Mouse (Mus musculus): ENCODE results near the gene Zfp62. TPM values are rescaled to one million over a fixed set of nuclear protein-coding genes. Genes with fewer than 3 reads are reported as not detected.

Zfp62 gene
- total RNA-seq, 2 experiments from 2014 or later, result 56.5 to 102 TPM

DNA sequence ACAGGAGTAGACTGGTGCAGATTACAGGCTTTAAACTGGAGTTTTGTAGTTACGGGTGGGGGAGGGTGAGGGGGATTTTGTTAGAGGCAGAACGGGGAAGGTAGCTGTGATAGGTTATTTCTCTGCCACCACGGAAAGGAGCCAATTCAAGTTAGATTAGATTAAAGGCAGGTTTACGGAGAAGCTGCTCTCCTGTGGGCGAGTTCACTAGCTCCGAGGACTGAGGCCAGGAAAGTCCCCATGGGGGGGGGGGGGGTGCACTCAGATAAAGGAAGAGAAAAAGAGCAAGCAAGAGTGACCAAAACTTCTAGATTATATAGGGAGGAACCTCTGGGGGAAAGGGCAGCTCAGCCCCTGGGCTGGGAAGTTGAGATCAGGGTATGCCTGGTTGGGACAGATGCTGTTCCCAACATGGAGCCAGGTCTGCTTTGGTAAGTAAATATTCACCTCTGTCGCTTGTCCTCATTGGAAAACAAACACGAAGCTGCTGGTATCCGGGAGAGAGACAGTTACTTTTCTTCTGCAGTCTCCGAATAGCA lies 500 bp upstream of the Zfp62 start:
- peak; percentile 65 for ATAC-seq (replicated peaks; ENCODE audit: low FRiP score, low TSS enrichment, poor library complexity, severe bottlenecking)

DNA sequence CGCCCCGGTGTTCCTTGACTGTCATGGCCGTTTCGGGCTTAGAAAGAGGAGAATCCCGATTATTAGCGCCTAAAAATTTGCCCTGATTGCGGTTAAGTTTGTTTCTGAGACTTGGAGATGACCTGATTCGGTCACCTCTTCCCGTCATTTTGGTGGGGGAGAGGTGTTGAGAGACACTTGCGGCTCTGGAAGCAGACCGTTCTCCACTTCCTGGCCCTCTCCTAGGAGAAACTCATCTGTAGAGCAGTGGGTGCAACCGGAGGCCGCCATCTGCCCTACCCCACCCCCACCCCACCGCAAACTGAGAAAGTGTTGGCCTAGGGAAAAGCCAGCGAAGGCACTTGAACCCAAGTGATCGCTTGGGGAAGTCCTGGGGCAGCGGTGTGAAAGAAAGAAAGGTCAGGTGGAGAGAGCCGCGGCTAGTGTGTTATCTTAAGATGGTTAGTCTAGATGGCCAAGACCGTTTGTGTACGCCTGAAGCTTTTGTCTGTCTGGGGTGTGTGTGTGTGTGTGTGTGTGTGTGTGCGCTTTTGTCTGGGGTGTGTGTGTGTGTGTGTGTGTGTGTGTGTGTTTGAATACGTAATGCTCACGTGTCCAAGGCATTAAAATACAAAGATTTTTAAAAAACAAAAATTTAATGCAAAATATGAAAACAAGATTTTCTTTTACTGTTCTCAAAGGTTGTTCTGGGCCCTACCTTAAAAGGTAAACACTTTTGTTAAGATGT lies 842 bp downstream of the Zfp62 start:
- ATAC-seq (replicated peaks; ENCODE audit: low FRiP score, low TSS enrichment, poor library complexity, severe bottlenecking), result peak; percentile 43

DNA sequence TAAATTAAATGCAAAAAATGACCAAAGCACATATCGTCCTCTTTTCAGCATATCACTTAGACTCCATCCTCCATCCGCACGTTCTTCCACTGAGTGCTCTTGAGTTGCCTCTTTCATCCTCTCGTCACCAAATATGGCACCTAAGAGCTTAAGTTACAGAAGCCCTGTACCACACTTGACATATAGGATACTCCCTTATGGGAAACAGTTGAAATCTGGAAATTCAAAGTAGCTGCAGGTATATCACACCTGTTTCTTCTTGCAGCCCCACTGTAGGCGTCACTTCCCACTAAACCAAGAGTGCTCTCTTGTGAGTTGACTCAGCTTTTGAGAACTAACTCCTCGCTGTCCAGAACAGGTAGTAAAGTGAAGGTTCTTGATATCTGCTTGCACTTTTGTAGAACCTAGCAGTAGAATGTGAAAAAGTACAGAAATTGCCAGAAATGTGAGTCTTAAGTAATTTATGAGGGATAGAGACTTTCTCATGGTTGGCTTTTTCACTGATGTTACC lies 2.0 kb downstream of the Zfp62 start:
- no peak for ATAC-seq (replicated peaks; ENCODE audit: low FRiP score, low TSS enrichment, poor library complexity, severe bottlenecking)

DNA sequence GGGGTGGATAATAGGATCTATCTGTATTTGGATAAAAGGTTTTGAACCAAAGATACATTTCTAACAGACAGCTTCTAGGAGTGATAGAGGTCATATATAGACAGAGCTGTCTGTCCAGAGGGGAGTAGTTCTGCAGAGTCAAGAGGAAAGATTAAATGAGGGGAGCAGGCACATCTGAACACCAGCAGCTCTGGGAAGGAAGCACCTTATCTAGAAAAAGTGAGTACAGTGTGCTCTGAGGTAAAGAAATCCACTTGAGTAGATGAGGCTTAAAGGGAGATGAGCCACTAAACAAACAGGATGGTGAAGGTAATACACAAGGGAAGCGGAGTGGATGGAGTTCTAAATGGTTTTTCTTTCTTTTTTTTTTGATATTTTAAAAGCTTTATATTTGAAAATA lies 4.4 kb downstream of the Zfp62 start:
- ATAC-seq (replicated peaks; ENCODE audit: low FRiP score, low TSS enrichment, poor library complexity, severe bottlenecking), result peak; percentile 21; the same call in 1 of the 2 replicates

DNA sequence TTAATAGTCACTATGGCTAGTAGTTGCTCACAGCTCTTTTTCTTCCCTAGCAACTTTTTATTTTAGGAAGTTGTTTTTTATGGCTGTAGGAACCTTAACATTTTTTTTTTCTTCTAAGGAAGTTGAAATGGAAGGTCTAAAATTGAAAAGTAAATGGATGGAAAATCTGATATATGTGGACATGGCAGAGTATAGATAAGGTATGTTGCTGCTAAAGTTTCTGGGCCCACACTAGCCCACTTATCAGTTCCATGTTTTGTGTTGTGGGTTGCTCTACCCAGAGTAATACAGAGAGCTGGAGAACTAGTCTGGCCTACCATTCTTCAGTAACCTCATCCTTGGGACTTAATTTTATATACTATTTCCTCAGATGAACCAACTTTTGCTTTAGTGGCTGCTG lies 9.5 kb downstream of the Zfp62 start:
- peak; percentile 87 for ATAC-seq (replicated peaks; ENCODE audit: low FRiP score, low TSS enrichment, poor library complexity, severe bottlenecking)

DNA sequence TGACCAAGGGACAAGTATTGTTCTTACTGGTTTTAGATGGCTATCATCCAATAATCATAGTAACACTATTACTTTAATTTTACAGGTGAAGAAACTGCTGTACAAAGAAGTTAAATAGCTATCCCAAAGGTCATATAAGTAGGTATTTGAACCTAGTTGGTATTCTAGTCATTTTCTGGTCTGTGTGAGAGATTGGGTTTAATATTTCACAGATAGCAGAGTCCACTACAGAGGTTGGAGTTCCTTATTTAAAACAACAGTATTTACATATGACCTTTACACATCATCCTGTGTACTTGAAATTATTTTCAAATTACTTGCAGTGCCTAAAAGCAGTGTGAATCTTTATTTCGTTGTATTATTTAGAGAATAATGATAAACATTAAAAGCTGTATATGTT lies 10.4 kb downstream of the Zfp62 start:
- no peak for ATAC-seq (replicated peaks; ENCODE audit: low FRiP score, low TSS enrichment, poor library complexity, severe bottlenecking)

DNA sequence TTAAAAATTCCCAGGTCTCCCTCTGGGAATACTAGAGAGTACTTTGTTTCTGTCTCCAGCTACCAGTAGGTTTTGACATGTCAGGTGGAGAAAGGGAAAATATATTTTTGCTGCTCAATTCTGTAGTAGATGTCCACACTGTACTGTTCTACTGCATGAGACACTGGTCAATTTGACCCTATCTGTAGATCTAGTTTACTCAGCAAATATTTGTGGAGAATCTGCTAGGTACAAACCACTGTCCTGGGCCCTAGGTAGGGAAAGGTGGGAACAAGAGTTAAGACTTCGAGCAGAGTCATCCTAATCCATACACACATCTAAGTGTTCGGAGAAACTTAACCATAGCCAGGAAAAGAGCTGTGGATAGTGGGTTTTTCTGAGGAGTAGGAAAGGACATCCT lies 16.2 kb downstream of the Zfp62 start:
- no peak for ATAC-seq (replicated peaks; ENCODE audit: low FRiP score, low TSS enrichment, poor library complexity, severe bottlenecking)

DNA sequence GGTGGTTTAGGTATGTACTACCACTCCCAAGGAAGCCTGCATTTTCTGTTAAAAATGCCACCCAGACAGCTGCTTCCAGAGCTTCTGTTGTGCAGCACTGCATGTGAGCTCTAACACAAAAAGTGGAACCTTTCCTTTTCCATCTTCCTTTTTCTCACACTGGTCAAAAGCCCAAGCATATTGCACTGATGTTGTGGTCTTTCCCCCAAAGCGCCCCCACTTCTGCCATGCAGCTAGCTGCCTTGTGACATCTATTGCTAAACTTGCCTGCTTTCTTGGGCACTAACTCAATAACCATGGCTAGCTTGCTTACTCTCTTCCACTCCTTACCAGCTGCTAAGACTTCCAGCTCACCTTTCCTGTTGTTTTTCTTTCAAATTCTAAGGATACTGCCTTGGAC lies 21.4 kb downstream of the Zfp62 start:
- ATAC-seq (replicated peaks; ENCODE audit: low FRiP score, low TSS enrichment, poor library complexity, severe bottlenecking), result no peak

DNA sequence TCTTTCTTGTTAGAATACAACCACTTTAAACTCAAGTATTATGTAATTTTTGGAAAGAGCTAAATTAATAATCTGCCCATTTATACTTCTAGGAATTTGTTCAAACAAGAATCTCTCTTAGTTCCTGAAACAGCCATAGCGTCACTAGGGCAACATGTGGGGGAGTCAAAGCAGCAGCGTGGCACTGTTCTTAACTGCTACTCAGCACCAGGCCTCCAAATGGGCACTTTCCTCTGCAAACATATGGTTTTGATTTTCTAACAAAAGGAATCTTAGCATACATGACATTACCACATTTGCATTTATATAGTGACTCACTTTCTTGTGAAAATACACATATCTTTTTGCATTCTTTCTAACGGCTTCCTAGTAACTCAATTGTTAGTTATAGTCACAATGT lies 29.7 kb downstream of the Zfp62 start:
- no peak for ATAC-seq (replicated peaks; ENCODE audit: low FRiP score, low TSS enrichment, poor library complexity, severe bottlenecking)

DNA sequence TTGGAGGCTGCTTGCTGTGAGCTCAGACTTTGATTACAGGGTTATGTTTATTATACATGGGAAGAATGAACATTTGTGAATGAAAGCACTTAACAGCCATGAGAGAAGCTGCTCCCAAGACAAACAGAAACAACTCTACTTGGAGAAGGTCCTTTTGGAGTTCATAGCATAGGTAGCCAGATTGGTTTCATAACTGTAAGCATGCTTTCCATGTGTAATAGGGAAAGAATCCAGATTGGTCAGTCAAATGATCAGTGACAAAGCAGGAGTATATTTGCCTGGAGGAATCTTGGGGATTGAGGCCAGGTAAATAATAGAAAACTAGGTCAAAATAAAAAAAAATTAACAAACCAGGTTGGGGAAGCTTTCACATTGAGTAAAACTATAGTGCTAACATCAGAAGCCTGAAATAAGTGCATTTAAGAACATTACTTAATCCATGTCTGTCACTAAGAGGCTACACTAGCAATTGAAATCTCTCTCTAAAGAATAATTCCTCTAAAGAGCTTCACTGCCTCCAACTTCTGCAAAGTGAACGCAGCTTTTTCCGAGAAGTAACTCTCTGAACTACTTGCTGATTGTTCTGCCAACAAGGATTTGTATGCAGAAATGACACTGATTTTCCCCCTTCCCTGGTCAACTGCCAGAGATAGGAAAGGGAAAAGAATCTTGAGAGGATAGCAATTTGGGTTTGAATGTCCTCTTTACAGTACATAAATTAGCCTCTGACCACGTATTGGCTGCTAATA lies 32.5 kb downstream of the Zfp62 start:
- no peak for ATAC-seq (replicated peaks; ENCODE audit: low FRiP score, low TSS enrichment, poor library complexity, severe bottlenecking)

DNA sequence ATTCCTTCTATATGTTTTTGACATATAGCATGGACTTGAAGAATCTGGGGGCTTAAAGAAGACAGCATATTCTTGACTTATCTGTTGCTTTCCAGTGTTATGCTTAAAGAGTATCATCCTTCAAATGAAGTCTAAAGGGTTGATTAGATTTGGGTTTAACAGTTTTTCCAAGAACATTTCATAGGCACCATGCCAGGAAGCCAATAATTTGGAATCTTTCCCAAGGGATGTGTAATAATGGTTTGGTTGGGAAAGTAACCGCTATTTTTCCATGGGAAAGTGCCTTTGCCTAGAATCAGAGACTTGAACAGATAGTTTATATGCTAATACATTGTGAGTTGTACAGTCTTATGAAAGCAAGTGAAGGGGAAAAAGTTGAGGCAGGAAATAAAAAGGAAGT lies 33.8 kb downstream of the Zfp62 start:
- ATAC-seq (replicated peaks; ENCODE audit: low FRiP score, low TSS enrichment, poor library complexity, severe bottlenecking), result no peak

DNA sequence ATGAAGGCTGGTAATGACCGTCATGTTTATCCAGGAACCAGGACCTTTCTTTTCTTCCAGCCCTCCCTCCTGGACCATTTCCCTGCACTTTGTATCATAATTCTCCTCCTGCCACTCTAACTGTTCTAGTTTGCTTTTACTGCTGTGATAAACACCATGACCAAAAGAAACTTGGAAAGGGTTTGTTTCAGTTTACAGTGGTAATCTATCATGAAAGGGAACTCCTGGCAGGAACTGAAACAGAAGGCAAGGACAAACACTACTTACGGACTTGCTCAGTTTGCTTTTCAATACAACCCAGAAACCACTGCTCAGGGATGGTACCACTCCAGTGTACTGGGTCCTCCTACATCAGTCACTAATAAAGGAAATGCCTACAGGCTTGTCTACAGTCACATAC lies 34.4 kb downstream of the Zfp62 start:
- no peak for ATAC-seq (replicated peaks; ENCODE audit: low FRiP score, low TSS enrichment, poor library complexity, severe bottlenecking)

DNA sequence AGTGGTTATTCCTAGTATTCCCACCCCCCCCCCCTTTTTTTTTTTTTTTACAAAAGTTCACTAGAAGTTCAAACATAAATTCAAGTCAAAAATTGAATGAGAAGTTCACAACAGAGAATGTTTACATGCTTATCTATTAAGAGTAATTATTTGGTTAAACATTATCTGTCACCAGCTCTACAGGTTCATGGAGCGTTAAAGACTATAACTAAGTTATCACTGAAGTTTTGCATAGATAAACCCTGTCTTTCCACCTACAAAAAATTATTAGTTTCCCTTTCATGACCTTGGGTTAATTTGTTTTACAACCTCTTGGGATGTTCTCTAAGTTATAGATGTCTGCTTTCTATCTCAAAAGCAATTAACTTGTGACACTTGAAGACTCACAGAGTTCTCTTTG lies 37.2 kb downstream of the Zfp62 start:
- no peak for ATAC-seq (replicated peaks; ENCODE audit: low FRiP score, low TSS enrichment, poor library complexity, severe bottlenecking)

DNA sequence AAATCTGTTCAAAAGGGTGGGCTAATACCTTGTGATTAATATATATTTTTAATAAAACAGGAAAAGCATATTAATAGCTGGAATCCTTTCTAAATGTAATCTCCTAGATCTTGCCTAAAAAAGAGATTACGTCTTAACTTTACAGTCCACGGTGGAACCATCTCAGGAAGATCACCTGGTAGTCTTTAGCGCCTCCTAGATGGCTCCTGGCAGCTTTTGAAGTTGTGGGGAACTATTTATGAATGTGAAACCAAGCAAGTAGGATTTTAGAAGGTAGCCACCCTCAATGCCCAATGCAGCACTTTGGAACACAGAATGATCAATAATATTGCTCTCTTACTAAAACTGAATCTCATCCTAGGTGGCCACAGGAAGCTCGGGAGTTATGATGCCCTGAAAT lies 37.8 kb downstream of the Zfp62 start:
- ATAC-seq (replicated peaks; ENCODE audit: low FRiP score, low TSS enrichment, poor library complexity, severe bottlenecking), result no peak

DNA sequence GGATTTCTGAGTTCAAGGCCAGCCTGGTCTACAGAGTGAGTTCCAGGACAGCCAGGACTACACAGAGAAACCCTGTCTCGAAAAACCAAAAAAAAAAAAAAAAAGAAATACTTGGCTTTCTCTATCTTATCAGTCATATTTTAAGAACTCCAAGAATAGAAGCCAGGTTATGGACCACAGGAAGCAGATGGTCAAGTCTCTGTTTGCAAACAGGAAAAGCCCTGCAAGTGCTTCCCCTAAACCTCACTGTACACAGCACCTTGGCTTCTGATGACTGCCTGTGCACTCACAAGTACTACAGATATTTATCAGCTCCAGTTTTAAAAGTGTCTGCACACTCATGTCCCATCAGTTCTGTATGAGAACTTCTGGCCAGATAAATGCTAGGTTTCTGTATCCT lies 38.4 kb downstream of the Zfp62 start:
- ATAC-seq (replicated peaks; ENCODE audit: low FRiP score, low TSS enrichment, poor library complexity, severe bottlenecking), result no peak

DNA sequence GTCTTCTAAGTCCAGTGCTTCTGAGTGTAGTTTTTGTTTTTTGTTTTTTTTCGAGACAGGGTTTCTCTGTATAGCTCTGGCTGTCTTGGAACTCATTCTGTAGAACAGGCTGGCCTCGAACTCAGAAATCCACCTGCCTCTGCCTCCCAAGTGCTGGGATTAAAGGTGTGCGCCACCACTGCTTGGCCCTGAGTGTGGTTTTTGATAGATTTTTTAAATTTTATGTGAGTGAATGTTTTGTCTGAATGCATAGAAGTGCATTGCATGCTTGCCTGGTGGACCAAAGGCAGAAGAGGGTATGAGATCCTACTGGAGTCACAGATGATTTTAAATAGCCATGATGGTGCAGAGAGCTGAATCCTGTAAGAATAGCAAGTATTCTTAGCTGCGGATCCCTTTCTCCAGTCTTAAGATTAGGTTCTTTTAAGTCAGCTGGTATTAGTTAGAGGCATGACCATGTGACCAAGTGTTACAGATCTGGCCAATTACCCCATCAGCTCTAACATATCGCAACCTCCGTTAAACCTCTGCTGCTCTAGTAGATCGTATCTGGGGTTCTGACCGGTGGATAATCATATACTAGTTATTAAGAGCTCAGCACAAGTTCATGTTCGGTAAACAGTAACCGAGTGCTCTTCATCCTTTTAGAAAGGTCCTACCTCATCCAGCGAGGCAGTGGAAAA lies 40.0 kb downstream of the Zfp62 start:
- ATAC-seq (replicated peaks; ENCODE audit: low FRiP score, low TSS enrichment, poor library complexity, severe bottlenecking), result no peak

DNA sequence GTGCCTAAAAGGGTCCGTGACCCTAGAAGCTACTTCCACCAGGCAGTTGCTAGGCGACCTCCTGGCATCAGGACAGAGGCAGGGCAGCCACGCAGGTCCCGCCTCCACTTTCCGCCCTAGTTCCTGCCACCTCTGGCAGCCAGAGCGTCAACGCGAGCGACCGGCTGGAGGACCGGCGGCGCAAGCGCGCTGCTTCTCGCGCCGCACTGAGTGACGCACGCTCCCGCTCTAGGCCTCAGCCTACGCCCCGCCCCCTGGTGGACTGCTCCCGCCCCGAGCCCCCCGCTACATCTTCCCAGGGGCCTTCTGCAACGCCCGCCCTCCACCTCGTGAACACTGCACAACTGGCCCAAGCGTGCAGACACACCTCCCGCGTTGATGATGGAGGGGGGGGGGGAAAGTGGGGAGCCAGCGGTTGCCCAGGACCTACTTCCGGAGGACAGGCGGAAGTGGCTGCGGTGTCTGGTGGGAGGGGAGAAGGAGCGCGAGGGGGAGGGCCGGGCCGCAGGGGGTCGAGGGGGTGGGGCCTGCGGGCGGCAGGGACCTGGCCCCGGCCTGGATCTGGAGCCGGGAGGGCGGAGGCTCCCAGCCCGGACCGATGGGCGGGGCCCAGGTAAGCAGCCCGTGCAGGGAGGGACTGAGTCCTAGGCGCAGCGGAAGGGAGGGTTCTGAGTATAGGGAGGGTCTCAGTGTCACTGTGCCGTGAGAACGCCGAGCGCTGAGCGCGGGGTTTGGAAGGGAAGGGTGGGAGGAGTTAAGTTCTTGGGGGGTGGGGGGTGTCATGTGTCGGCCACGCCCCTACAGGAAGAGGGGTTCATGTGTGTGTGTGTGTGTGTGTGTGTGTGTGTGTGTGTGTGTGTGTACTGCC lies 40.9 kb downstream of the Zfp62 start, which contains the start of gene Mgat1:
TSS of gene Mgat1 (plus strand) at position 465 of the 868 bp plus-strand sequence.
- ATAC-seq (replicated peaks; ENCODE audit: low FRiP score, low TSS enrichment, poor library complexity, severe bottlenecking), result peak; percentile 80

DNA sequence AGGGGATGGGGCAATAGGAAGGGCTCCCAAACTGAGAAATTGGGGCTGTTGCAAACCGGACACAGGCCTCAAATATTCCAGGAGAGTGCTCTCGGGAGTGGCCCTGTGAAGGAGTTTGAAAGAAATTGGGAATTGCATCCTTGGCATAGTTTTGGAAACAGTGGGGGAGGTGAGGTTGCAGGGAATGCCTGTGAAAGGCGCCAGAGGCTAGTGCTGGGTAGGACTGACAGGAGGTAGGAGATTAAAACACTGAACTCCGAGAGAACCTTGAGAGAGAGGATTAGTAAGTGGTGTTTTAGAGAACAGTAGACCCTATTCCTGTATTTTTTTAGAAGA lies 41.5 kb downstream of the Zfp62 start:
- no peak for ATAC-seq (replicated peaks; ENCODE audit: low FRiP score, low TSS enrichment, poor library complexity, severe bottlenecking)

DNA sequence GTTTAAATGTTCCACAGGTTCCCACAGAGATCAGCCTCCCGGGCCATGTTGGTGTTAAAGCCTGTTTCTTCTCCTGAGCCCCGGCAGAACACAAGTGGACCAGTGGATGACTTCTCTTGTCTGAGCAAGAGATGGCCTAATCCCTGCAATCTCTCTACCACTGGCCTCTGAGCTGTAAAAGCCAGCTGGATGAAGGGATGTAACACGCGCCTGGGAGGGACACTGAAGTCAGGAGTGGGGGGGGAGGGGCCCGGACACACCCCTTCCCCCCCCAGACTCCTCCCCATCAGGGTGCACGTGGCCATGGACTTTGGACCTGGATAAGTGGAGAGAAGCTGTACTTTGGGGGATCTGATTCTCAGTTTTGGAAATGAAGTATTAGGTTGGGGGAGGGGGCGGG lies 42.1 kb downstream of the Zfp62 start:
- no peak for ATAC-seq (replicated peaks; ENCODE audit: low FRiP score, low TSS enrichment, poor library complexity, severe bottlenecking)

All from megakaryocyte-erythroid progenitor cell, adult 5-6 weeks (primary cell).